Mouse (Mus musculus): ENCODE results near the gene Zfand6. TPM values are rescaled to one million over a fixed set of nuclear protein-coding genes. Genes with fewer than 3 reads are reported as not detected.
A peak's percentile ranks its signal among the peaks of the same experiment; 100 is the strongest.

Zfand6 gene
- polyA plus RNA-seq, 1 experiment from 2014 or later = 183 TPM

GRCm38 (mm10) chr7:84673103-84673502 is 16.7 kb downstream of the Zfand6 start:
- ATAC-seq (ENCODE audit: insufficient number of reproducible peaks, insufficient read depth, low FRiP score, low read depth) = no peak
- Histone ChIP-seq H3K27me3 (ENCODE audit: control insufficient read depth, insufficient read depth, low read length) (no peaks in the 10 kb centered on the region), H3K27ac (ENCODE audit: low read length) (no peak overlapping the region), H3K9me3 (ENCODE audit: control insufficient read depth, low read depth, low read length) (no peaks in the 10 kb centered on the region), H3K36me3 (ENCODE audit: control insufficient read depth, insufficient read depth, low read length) (no peaks in the 10 kb centered on the region), H3K9ac (replicated peaks; ENCODE audit: low read depth, low read length) (no peak overlapping the region), H3K4me2 (replicated peaks; ENCODE audit: low read depth, low read length) (no peak overlapping the region), H3K4me3 (ENCODE audit: low read depth, low read length) (no peak overlapping the region), H3K4me1 (ENCODE audit: control insufficient read depth, insufficient read depth, low read length) (peaks cover under 1% of the 10 kb centered on the region; the same call in 1 of the 2 replicates)
- 89% methylated on average over 1 of the region's 1 CpGs for WGBS

- no peak overlapping the region for H3K9ac ChIP-seq (replicated peaks; ENCODE audit: low read depth, low read length)
- H3K27ac ChIP-seq (ENCODE audit: low read length) = no peak overlapping the region
- 63% methylated on average over 1 of the region's 1 CpGs for WGBS
- no peaks in the 10 kb centered on the region; the same call in 1 of the 2 replicates for H3K4me1 ChIP-seq (ENCODE audit: control insufficient read depth, insufficient read depth, low read length)
- no peaks in the 10 kb centered on the region for H3K36me3 ChIP-seq (ENCODE audit: control insufficient read depth, insufficient read depth, low read length)
- ATAC-seq (ENCODE audit: insufficient number of reproducible peaks, insufficient read depth, low FRiP score, low read depth) = no peak
- no peak overlapping the region for H3K4me3 ChIP-seq (ENCODE audit: low read depth, low read length)
- no peaks in the 10 kb centered on the region for H3K9me3 ChIP-seq (ENCODE audit: control insufficient read depth, low read depth, low read length)
- no peak overlapping the region for H3K4me2 ChIP-seq (replicated peaks; ENCODE audit: low read depth, low read length)
- H3K27me3 ChIP-seq (ENCODE audit: control insufficient read depth, insufficient read depth, low read length) = no peaks in the 10 kb centered on the region
These were observed 20.1 kb downstream of the Zfand6 start for GRCm38 (mm10) chr7:84669554-84670152.

GRCm38 (mm10) chr7:84667946-84668345 is 21.8 kb downstream of the Zfand6 start:
- Histone ChIP-seq H3K9ac (replicated peaks; ENCODE audit: low read depth, low read length) (no peak overlapping the region), H3K4me3 (ENCODE audit: low read depth, low read length) (no peak overlapping the region), H3K27ac (ENCODE audit: low read length) (no peak overlapping the region), H3K36me3 (ENCODE audit: control insufficient read depth, insufficient read depth, low read length) (no peaks in the 10 kb centered on the region), H3K27me3 (ENCODE audit: control insufficient read depth, insufficient read depth, low read length) (no peaks in the 10 kb centered on the region), H3K9me3 (ENCODE audit: control insufficient read depth, low read depth, low read length) (no peaks in the 10 kb centered on the region), H3K4me2 (replicated peaks; ENCODE audit: low read depth, low read length) (no peak overlapping the region), H3K4me1 (ENCODE audit: control insufficient read depth, insufficient read depth, low read length) (no peaks in the 10 kb centered on the region; the same call in 1 of the 2 replicates)
- WGBS = 82% methylated on average over 5 of the region's 5 CpGs
- no peak for ATAC-seq (ENCODE audit: insufficient number of reproducible peaks, insufficient read depth, low FRiP score, low read depth)

- Histone ChIP-seq H3K9ac (replicated peaks; ENCODE audit: low read depth, low read length) (no peak overlapping the region), H3K27me3 (ENCODE audit: control insufficient read depth, insufficient read depth, low read length) (no peaks in the 10 kb centered on the region), H3K9me3 (ENCODE audit: control insufficient read depth, low read depth, low read length) (no peaks in the 10 kb centered on the region), H3K4me3 (ENCODE audit: low read depth, low read length) (no peak overlapping the region), H3K36me3 (ENCODE audit: control insufficient read depth, insufficient read depth, low read length) (no peaks in the 10 kb centered on the region), H3K4me1 (ENCODE audit: control insufficient read depth, insufficient read depth, low read length) (peaks cover 13% of the 10 kb centered on the region; the same call in 1 of the 2 replicates), H3K27ac (ENCODE audit: low read length) (no peak overlapping the region), H3K4me2 (replicated peaks; ENCODE audit: low read depth, low read length) (no peak overlapping the region)
- no peak for ATAC-seq (ENCODE audit: insufficient number of reproducible peaks, insufficient read depth, low FRiP score, low read depth)
- WGBS = 59% methylated on average over 2 of the region's 2 CpGs
These were observed 37.0 kb downstream of the Zfand6 start for GRCm38 (mm10) chr7:84652740-84653139.

GRCm38 (mm10) chr7:84651987-84652321 is 37.8 kb downstream of the Zfand6 start:
- H3K9me3 ChIP-seq (ENCODE audit: control insufficient read depth, low read depth, low read length) = no peaks in the 10 kb centered on the region
- no peak overlapping the region for H3K9ac ChIP-seq (replicated peaks; ENCODE audit: low read depth, low read length)
- peaks cover 13% of the 10 kb centered on the region; the same call in 1 of the 2 replicates for H3K4me1 ChIP-seq (ENCODE audit: control insufficient read depth, insufficient read depth, low read length)
- no peak overlapping the region for H3K27ac ChIP-seq (ENCODE audit: low read length)
- ATAC-seq (ENCODE audit: insufficient number of reproducible peaks, insufficient read depth, low FRiP score, low read depth) = no peak
- no peaks in the 10 kb centered on the region for H3K36me3 ChIP-seq (ENCODE audit: control insufficient read depth, insufficient read depth, low read length)
- WGBS = 46% methylated on average over 2 of the region's 2 CpGs
- H3K4me3 ChIP-seq (ENCODE audit: low read depth, low read length) = no peak overlapping the region
- no peaks in the 10 kb centered on the region for H3K27me3 ChIP-seq (ENCODE audit: control insufficient read depth, insufficient read depth, low read length)
- no peak overlapping the region for H3K4me2 ChIP-seq (replicated peaks; ENCODE audit: low read depth, low read length)

- WGBS = 81% methylated on average over 4 of the region's 4 CpGs
- Histone ChIP-seq H3K4me3 (ENCODE audit: low read depth, low read length) (no peak overlapping the region), H3K4me2 (replicated peaks; ENCODE audit: low read depth, low read length) (no peak overlapping the region), H3K4me1 (ENCODE audit: control insufficient read depth, insufficient read depth, low read length) (peaks cover 13% of the 10 kb centered on the region; the same call in 1 of the 2 replicates), H3K9ac (replicated peaks; ENCODE audit: low read depth, low read length) (no peak overlapping the region), H3K9me3 (ENCODE audit: control insufficient read depth, low read depth, low read length) (no peaks in the 10 kb centered on the region), H3K27ac (ENCODE audit: low read length) (no peak overlapping the region), H3K27me3 (ENCODE audit: control insufficient read depth, insufficient read depth, low read length) (no peaks in the 10 kb centered on the region), H3K36me3 (ENCODE audit: control insufficient read depth, insufficient read depth, low read length) (no peaks in the 10 kb centered on the region)
- peak; percentile 91; the same call in 1 of the 2 replicates for ATAC-seq (ENCODE audit: insufficient number of reproducible peaks, insufficient read depth, low FRiP score, low read depth)
These were observed 38.3 kb downstream of the Zfand6 start for GRCm38 (mm10) chr7:84651303-84651986.

GRCm38 (mm10) chr7:84649016-84649415 is 40.7 kb downstream of the Zfand6 start:
- 91% methylated on average over 2 of the region's 2 CpGs for WGBS
- H3K9me3 ChIP-seq (ENCODE audit: control insufficient read depth, low read depth, low read length) = no peaks in the 10 kb centered on the region
- no peak overlapping the region for H3K9ac ChIP-seq (replicated peaks; ENCODE audit: low read depth, low read length)
- no peak overlapping the region for H3K4me2 ChIP-seq (replicated peaks; ENCODE audit: low read depth, low read length)
- no peak overlapping the region for H3K4me3 ChIP-seq (ENCODE audit: low read depth, low read length)
- no peak for ATAC-seq (ENCODE audit: insufficient number of reproducible peaks, insufficient read depth, low FRiP score, low read depth)
- H3K4me1 ChIP-seq (ENCODE audit: control insufficient read depth, insufficient read depth, low read length) = peaks cover 10% of the 10 kb centered on the region; the same call in 1 of the 2 replicates
- no peak overlapping the region for H3K27ac ChIP-seq (ENCODE audit: low read length)
- H3K27me3 ChIP-seq (ENCODE audit: control insufficient read depth, insufficient read depth, low read length) = no peaks in the 10 kb centered on the region
- no peaks in the 10 kb centered on the region for H3K36me3 ChIP-seq (ENCODE audit: control insufficient read depth, insufficient read depth, low read length)

GRCm38 (mm10) chr7:84646256-84646655 is 43.5 kb downstream of the Zfand6 start:
- Histone ChIP-seq H3K9ac (replicated peaks; ENCODE audit: low read depth, low read length) (no peak overlapping the region), H3K4me3 (ENCODE audit: low read depth, low read length) (no peak overlapping the region), H3K4me1 (ENCODE audit: control insufficient read depth, insufficient read depth, low read length) (no peaks in the 10 kb centered on the region), H3K4me2 (replicated peaks; ENCODE audit: low read depth, low read length) (no peak overlapping the region), H3K27ac (ENCODE audit: low read length) (no peak overlapping the region), H3K9me3 (ENCODE audit: control insufficient read depth, low read depth, low read length) (no peaks in the 10 kb centered on the region), H3K27me3 (ENCODE audit: control insufficient read depth, insufficient read depth, low read length) (no peaks in the 10 kb centered on the region), H3K36me3 (ENCODE audit: control insufficient read depth, insufficient read depth, low read length) (no peaks in the 10 kb centered on the region)
- no peak for ATAC-seq (ENCODE audit: insufficient number of reproducible peaks, insufficient read depth, low FRiP score, low read depth)
- WGBS = 42% methylated on average over 1 of the region's 1 CpGs

Data from stomach, embryonic 14.5 days (tissue).